Mouse (Mus musculus) adrenal gland, postnatal 36 days (tissue): ENCODE measurements at regions not wholly inside any gene's neighbourhood (a gene's known extent, or its start where the extent isn't known, plus 50 kb on each side); places are given as distances from the start of the nearest gene placed in this dataset.
A peak's percentile ranks its signal among the peaks of the same experiment; 100 is the strongest.
"Not testable (repeated sequence)": the region's sequence is repeated elsewhere in the genome, so short reads cannot be mapped to it uniquely, and the experiment has no call there.

Experiments used
- DNase-seq, 2 experiments: peaks; one replicate each; pipeline ENCODE4 v3.0.0; 2021; ENCODE audit warnings: mixed read lengths in 1 of 2

- DNase-seq, result peak in 1 of 2 experiments; percentile 4
These were observed 58.7 kb upstream of the Olig3 start for GRCm38 (mm10) chr10:19297669-19298068.

- no peak for DNase-seq
These were observed 60.8 kb upstream of the Olig3 start for GRCm38 (mm10) chr10:19295388-19296013.

- no peak for DNase-seq
These were observed 64.9 kb upstream of the Olig3 start for GRCm38 (mm10) chr10:19291474-19291873.

GRCm38 (mm10) chr10:19291039-19291438, 65.3 kb upstream of the Olig3 start:
- DNase-seq, result not testable (repeated sequence)

GRCm38 (mm10) chr10:19282166-19282565, 74.2 kb upstream of the Olig3 start:
- DNase-seq, result no peak

GRCm38 (mm10) chr10:19281021-19281420, 75.3 kb upstream of the Olig3 start:
- no peak for DNase-seq

GRCm38 (mm10) chr10:19278189-19278842, 78.0 kb upstream of the Olig3 start:
- DNase-seq, result no peak

- DNase-seq, result no peak
These were observed 79.1 kb upstream of the Olig3 start for GRCm38 (mm10) chr10:19277103-19277827.

- DNase-seq, result no peak
These were observed 81.3 kb upstream of the Olig3 start for GRCm38 (mm10) chr10:19274985-19275384.

GRCm38 (mm10) chr10:19269418-19269817, 86.9 kb upstream of the Olig3 start:
- DNase-seq, result no peak

- DNase-seq, result no peak
These were observed 88.3 kb upstream of the Olig3 start for GRCm38 (mm10) chr10:19268051-19268450.

- peak; percentile 11 to 53 for DNase-seq
These were observed 116.1 kb upstream of the Olig3 start for GRCm38 (mm10) chr10:19240102-19240759.

GRCm38 (mm10) chr10:19216240-19216639, 140.1 kb upstream of the Olig3 start:
- no peak for DNase-seq

- no peak for DNase-seq
These were observed 146.6 kb upstream of the Olig3 start for GRCm38 (mm10) chr10:19209751-19210150.

GRCm38 (mm10) chr10:19208101-19208722, 148.1 kb upstream of the Olig3 start:
- DNase-seq, result peak in 1 of 2 experiments; percentile 4

- DNase-seq, result no peak
These were observed 148.8 kb upstream of the Olig3 start for GRCm38 (mm10) chr10:19207505-19207904.

GRCm38 (mm10) chr10:19200311-19200710, 156.0 kb upstream of the Olig3 start:
- DNase-seq, result no peak

GRCm38 (mm10) chr10:19195676-19196075, 160.7 kb upstream of the Olig3 start:
- DNase-seq, result no peak

GRCm38 (mm10) chr10:19194646-19195045, 161.7 kb upstream of the Olig3 start:
- DNase-seq, result no peak

- DNase-seq, result no peak
These were observed 163.2 kb upstream of the Olig3 start for GRCm38 (mm10) chr10:19192971-19193758.

- no peak for DNase-seq
These were observed 164.1 kb upstream of the Olig3 start for GRCm38 (mm10) chr10:19192221-19192620.
